Mouse (Mus musculus) midbrain, embryonic 10.5 days (tissue): ENCODE data around the gene Rps5. TPM values are rescaled to one million over a fixed set of nuclear protein-coding genes. Genes with fewer than 3 reads are reported as not detected.
"Not testable (repeated sequence)": the region's sequence is repeated elsewhere in the genome, so short reads cannot be mapped to it uniquely, and the experiment has no call there.

Experiments
- DNase-seq: peaks from one replicate; pipeline ENCODE4 v3.0.0-alpha.2; 2017; ENCODE audit warnings: low spot score
- H3K27ac ChIP-seq: fragments of 300-500 bp; sonication (generic); replicated peaks from 2 replicates; pipeline ENCODE4 v1.5.1; 2016; ENCODE audit warnings: mild to moderate bottlenecking
- H3K27me3 ChIP-seq: fragments of 300-500 bp; sonication (generic); 2 replicates; pipeline ENCODE4 v1.6.1; 2016; ENCODE audit warnings: low read depth, mild to moderate bottlenecking; ENCODE audit not compliant: poor library complexity, severe bottlenecking
- H3K36me3 ChIP-seq: fragments of 300-500 bp; sonication (generic); 2 replicates; pipeline ENCODE4 v1.6.1; 2016; ENCODE audit warnings: mild to moderate bottlenecking, moderate library complexity
- H3K4me1 ChIP-seq: fragments of 300-500 bp; sonication (generic); 2 replicates; pipeline ENCODE4 v1.6.1; 2016
- H3K4me3 ChIP-seq: fragments of 300-500 bp; sonication (generic); 2 replicates; pipeline ENCODE4 v1.5.1; 2016; ENCODE audit warnings: mild to moderate bottlenecking, moderate library complexity
- H3K9me3 ChIP-seq: fragments of 300-500 bp; sonication (generic); replicated peaks from 2 replicates; pipeline ENCODE4 v1.6.1; 2016; ENCODE audit warnings: mild to moderate bottlenecking
- WGBS: fragments of 180-500 bp; shearing (Covaris S2); methylation state at CpG from one replicate; pipeline ENCODE4 v1.1.7; 2016; 5-methylcytosine and 5-hydroxymethylcytosine counted together
- polyA plus RNA-seq: library from polyadenylated mRNA; unstranded; fragments of >200 nt; fragmentation: Nextera tagmentation; extraction: Ambion mirVana; gene quantifications from 2 replicates; pipeline ENCODE4 v1.2.1, GENCODE M21; 2016

Gene Rps5
- polyA plus RNA-seq, 1 experiment from 2014 or later = 1,011 TPM

DNA sequence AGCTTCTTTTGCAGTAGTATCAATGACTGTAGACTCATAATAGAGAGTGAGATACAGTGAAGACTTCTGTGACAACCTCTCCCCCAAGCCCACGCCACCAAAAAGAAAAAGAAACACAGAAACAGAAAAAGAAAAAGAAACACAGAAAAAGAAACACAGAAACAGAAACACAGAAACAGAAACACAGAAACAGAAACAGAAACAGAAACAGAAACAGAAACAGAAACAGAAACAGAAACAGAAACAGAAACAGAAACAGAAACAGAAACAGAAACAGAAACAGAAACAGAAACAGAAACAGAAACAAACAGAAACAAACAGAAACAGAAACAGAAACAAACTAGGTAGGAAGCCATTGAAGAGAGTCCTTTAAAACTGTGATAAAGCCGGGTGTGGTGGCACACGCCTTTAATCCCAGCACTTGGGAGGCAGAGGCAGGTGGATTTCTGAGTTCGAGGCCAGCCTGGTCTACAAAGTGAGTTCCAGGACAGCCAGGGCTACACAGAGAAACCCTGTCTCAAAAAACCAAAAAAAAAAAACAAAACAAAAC lies 15.2 kb downstream of the Rps5 start:
- not testable (repeated sequence) for H3K27ac ChIP-seq, H3K4me3 ChIP-seq, H3K27me3 ChIP-seq, H3K9me3 ChIP-seq, DNase-seq, H3K36me3 ChIP-seq
- WGBS = 82% methylated on average over 4 of the region's 4 CpGs
- peaks cover 12% of the 10 kb centered on the region for H3K4me1 ChIP-seq

DNA sequence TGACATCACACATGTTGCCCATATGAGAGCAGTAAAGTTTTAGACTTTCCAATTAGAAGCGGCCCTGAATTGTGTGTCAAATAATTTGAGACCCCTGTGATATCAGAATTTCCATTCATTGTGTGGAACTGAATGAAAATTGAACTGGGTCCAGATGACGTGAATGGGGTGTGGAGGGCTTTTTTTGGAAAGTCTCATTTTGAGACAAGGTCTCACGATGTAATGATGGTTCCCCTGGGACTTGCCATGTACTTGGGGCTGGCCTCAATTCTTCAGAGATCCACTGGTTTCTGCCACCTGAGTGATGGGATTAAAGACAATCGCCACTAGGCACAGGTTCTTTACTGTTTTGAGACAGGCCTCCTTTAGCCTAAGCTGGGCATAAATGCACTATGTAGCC lies 18.5 kb downstream of the Rps5 start:
- WGBS = 90% methylated on average over 4 of the region's 4 CpGs
- Histone ChIP-seq H3K4me3 (no peak overlapping the region), H3K4me1 (no peaks in the 10 kb centered on the region), H3K36me3 (no peaks in the 10 kb centered on the region), H3K27ac (no peak overlapping the region), H3K27me3 (no peaks in the 10 kb centered on the region), H3K9me3 (no peaks in the 10 kb centered on the region)
- no peak for DNase-seq

DNA sequence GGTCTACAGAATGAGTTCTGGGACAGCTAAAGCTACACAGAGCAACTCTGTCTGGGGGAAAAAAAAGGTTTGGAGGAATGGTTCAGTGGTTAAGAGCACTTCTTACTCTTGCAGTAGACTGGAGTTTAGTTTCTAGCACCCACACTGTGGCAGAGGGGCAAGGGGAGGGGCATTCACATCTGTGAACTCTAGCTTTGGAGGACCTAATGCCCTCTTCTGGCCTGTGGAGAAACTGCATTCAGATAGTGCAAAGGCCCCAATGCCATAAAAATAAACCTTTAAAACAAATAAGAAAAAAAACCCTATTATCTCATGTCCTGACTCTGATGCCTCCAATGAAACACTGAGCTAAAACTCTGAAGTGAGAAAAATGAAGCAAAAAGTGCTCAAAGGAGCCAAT lies 21.4 kb downstream of the Rps5 start:
- H3K4me1 ChIP-seq = no peaks in the 10 kb centered on the region
- H3K27ac ChIP-seq = no peak overlapping the region
- H3K36me3 ChIP-seq = no peaks in the 10 kb centered on the region
- H3K4me3 ChIP-seq = no peak overlapping the region
- no peaks in the 10 kb centered on the region for H3K9me3 ChIP-seq
- DNase-seq = no peak
- no peaks in the 10 kb centered on the region for H3K27me3 ChIP-seq

DNA sequence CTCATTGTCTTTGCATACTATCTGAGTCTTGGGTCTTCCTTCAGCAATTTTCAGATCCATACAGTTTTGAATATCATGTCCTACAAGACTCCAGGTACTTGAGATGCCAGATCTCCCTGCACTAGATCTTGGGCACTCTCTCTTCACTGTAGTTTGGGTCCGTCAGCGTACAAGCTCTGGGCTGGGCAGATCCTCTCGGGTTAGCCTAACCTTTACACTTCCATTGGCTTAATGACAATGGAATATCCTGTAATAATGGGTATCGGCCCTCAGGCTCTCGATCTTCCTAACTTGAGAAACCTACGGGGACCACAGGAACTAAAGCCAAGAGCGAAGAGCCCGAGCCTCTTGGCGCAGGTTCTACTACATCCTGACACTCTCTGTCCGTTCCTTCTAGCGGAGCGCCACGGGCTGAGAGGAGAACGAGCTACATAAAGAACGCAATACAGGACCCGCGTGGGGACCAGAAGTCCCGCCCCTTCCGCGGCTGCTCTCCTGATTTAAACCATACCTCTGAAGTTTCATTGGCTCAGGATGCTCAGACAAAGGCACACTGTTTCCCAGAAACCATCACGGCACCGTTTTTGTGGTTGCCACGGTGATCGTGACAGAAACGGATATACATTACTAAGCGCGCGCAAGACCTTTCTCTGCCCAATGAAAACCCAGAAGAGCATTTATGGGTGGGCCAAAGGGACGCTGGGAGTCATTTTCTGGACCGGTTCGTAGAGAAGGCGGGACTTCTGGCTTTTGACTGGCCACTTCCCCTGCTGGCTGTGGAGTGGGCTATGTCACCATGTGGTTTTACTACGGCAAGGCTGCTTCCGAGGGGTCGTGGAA lies 27.2 kb downstream of the Rps5 start:
- Histone ChIP-seq H3K4me1 (peaks cover 17% of the 10 kb centered on the region), H3K4me3 (peak overlapping the region; percentile 59), H3K27me3 (no peaks in the 10 kb centered on the region), H3K36me3 (no peaks in the 10 kb centered on the region), H3K27ac (peak overlapping the region; percentile 94), H3K9me3 (no peaks in the 10 kb centered on the region)
- 11% methylated on average over 35 of the region's 35 CpGs for WGBS
- DNase-seq = peak; percentile 95

DNA sequence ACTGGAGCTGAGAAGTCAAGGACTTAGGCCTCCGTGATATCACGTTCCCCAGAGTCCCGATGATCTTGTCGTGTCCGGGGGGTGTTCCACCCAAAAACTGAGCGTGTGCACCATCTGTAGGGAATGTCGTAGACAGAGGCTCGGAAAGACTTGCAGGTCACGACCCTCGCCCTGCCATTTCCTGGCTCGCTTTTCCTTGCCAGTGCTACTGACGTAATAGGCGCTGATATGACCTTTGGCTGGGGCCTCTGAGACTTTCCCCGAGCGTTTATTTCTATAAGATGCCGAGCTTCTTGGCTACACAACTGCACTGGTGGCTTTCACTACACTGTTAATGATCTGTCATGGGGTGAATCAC lies 27.8 kb downstream of the Rps5 start:
- Histone ChIP-seq H3K4me3 (peak overlapping the region; percentile 59), H3K9me3 (no peaks in the 10 kb centered on the region)
- 11% methylated on average over 16 of the region's 16 CpGs for WGBS

DNA sequence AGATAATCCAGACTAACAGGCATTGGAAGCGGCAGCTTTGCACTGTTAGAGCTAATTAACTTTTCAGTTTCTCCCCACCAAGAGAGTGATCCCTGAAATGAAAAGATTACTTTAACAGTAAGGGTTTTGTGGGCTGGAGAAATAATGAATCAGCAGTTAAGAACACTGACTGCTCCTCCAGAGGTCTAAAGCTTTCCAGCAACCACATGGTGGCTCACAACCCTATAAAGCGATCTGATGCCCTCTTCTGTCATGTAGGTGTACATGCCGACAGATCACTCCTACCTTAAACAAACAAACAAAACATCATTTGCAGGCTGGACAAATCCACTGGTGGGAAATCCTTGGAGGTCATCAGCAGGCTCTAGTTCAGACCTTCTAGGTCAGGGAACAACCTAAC lies 32.8 kb downstream of the Rps5 start:
- no peaks in the 10 kb centered on the region for H3K36me3 ChIP-seq
- no peaks in the 10 kb centered on the region for H3K27me3 ChIP-seq
- 62% methylated on average over 3 of the region's 3 CpGs for WGBS
- peaks cover 7% of the 10 kb centered on the region for H3K4me1 ChIP-seq
- no peak overlapping the region for H3K27ac ChIP-seq
- H3K9me3 ChIP-seq = no peaks in the 10 kb centered on the region
- H3K4me3 ChIP-seq = no peak overlapping the region
- DNase-seq = no peak

More for the DNA sequence above, 27.8 kb downstream of the Rps5 start:
- Histone ChIP-seq H3K4me1 (peaks cover 17% of the 10 kb centered on the region), H3K27ac (peak overlapping the region; percentile 94), H3K36me3 (no peaks in the 10 kb centered on the region), H3K27me3 (no peaks in the 10 kb centered on the region)
- DNase-seq = no peak

DNA sequence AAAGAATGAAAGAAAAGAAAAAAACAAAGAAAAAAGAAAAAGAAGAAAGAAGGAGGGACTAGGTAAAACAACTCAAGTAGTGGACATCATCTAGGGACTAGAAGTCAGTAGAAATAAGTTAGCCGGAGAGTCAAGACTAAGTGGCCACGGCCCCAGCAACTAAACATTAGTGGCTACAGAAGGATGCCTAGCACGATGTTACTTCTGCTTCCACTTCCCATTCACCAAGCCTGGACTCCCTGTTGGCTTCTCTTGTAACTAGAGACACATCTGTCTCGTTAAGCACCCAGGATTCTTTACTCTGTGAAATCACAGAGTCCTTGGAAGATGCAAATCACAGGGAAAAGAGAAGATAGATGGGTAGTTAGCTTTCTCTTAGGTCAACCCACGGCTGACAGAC lies 35.4 kb downstream of the Rps5 start:
- 79% methylated on average over 5 of the region's 5 CpGs for WGBS
- 0 out of 2 replicates have a peak, but pooled peaks cover 5% of the 10 kb centered on the region for H3K4me1 ChIP-seq
- no peaks in the 10 kb centered on the region for H3K27me3 ChIP-seq
- DNase-seq = no peak
- H3K27ac ChIP-seq = no peak overlapping the region
- H3K4me3 ChIP-seq = no peak overlapping the region
- H3K9me3 ChIP-seq = no peaks in the 10 kb centered on the region
- H3K36me3 ChIP-seq = no peaks in the 10 kb centered on the region

DNA sequence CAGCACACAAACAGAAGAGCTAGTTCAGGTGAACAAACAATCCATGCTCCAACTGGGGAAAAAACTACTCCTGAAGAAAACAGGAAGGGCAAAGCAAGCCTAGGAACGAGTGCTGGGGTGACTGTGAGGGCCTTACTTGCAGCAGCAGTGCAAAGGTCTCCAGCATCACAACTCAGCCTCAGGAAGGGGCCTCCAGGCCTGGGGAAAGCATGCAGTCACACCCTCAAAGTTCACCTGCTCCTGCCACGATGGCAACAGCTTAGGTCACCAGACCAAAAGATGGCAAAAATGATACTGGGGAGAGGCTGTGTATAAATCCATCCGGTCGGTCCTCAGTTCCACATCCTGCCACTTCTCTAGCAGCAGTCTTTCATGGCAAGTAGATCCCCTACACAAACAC lies 36.9 kb downstream of the Rps5 start:
- no peaks in the 10 kb centered on the region for H3K27me3 ChIP-seq
- WGBS = 80% methylated on average over 4 of the region's 4 CpGs
- 0 out of 2 replicates have a peak, but pooled peaks cover 5% of the 10 kb centered on the region for H3K4me1 ChIP-seq
- DNase-seq = no peak
- no peaks in the 10 kb centered on the region for H3K36me3 ChIP-seq
- no peak overlapping the region for H3K27ac ChIP-seq
- no peaks in the 10 kb centered on the region for H3K9me3 ChIP-seq
- no peak overlapping the region for H3K4me3 ChIP-seq

DNA sequence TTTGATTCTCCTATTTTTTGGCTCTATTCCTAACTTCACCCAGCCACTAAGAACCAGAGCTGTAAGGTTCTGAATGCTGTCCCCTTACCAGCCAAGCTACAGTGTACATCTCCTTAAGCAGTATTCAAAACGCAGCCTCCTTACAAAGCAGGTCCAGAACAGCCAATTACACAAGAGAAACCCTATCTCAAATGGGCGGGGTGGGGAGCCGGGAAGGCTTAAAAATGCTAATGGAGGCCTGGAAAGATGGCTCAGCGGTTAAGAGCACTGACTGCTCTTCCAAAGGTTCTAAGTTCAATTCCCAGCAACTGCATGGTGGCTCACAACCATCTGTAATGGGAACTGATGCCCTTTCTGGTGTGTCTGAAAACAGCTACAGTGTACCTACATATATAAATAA lies 37.6 kb downstream of the Rps5 start:
- DNase-seq = no peak
- Histone ChIP-seq H3K4me3 (no peak overlapping the region), H3K9me3 (no peaks in the 10 kb centered on the region), H3K27me3 (no peaks in the 10 kb centered on the region), H3K36me3 (no peaks in the 10 kb centered on the region), H3K27ac (no peak overlapping the region), H3K4me1 (peaks cover 5% of the 10 kb centered on the region; the same call in 1 of the 2 replicates)
- 14% methylated on average over 4 of the region's 4 CpGs for WGBS

DNA sequence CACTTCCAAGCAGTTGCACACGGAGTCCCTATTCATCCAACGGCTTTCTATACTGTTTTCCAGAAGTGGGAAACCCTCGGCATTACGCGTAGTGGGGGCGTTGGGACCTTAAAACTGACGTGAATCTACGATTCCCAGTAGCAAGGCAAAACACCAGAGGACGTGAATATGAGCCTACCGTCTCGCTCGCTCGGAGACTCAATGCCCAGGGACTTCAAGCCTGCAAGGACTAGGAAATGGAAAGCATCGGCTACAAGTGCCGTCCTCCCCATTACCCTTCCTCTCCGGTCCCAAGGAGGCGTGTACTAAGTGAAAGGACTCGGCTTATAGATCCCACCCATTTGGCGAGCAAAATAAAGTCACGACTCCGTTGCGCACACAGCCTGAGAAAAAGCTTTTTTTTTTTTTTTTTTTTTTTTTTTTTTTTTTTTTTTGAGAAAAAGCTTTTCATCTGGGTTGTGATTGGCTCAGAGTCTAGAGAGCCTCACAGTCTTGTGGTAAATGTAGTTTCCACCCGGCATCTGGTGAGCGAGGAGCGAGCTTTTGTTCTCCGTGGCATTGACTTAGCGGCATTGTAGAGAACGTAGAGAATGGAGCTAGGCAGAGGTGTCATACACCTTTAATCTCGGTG lies 39.5 kb downstream of the Rps5 start:
- Histone ChIP-seq H3K27me3 (no peaks in the 10 kb centered on the region), H3K36me3 (no peaks in the 10 kb centered on the region), H3K9me3 (no peaks in the 10 kb centered on the region), H3K4me1 (peaks cover 18% of the 10 kb centered on the region), H3K27ac (peak overlapping the region; percentile 70), H3K4me3 (peak overlapping the region; percentile 49)
- WGBS = 2% methylated on average over 29 of the region's 29 CpGs
- peak; percentile 70 for DNase-seq

DNA sequence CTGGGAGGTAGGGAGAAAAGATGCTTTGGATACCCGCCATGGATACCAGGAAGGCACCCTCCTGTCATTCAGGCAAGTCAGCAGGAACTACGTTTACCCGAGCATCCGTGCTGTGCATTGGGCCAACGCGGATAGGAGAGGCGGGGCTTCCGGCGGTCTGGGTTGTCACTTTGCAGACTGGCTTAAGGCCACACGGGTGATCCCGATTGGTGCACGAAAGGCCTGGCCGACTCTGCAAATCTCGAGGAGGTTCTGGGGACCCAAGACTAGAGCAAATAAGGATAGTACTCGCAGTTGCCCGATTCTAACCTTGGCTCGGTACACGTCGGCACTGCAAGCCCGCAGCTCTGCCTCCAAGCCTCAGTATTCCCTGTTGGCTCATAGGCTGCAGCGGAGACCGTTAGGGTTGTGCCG lies 43.6 kb downstream of the Rps5 start, which contains the start of gene Zfp324:
TSS of gene Zfp324 (plus strand) at position 161 of the 414 bp plus-strand sequence.
- under 1% methylated on average over 23 of the region's 23 CpGs for WGBS
- Histone ChIP-seq H3K4me3 (peak within 1 kb of the TSS; percentile 96), H3K4me1 (peaks cover 28% of the 10 kb centered on the region), H3K9me3 (no peaks in the 10 kb centered on the region), H3K27me3 (no peaks in the 10 kb centered on the region), H3K36me3 (peaks cover 23% of the 10 kb centered on the region), H3K27ac (peak within 1 kb of the TSS; percentile 92)
- peak; percentile 90 for DNase-seq

DNA sequence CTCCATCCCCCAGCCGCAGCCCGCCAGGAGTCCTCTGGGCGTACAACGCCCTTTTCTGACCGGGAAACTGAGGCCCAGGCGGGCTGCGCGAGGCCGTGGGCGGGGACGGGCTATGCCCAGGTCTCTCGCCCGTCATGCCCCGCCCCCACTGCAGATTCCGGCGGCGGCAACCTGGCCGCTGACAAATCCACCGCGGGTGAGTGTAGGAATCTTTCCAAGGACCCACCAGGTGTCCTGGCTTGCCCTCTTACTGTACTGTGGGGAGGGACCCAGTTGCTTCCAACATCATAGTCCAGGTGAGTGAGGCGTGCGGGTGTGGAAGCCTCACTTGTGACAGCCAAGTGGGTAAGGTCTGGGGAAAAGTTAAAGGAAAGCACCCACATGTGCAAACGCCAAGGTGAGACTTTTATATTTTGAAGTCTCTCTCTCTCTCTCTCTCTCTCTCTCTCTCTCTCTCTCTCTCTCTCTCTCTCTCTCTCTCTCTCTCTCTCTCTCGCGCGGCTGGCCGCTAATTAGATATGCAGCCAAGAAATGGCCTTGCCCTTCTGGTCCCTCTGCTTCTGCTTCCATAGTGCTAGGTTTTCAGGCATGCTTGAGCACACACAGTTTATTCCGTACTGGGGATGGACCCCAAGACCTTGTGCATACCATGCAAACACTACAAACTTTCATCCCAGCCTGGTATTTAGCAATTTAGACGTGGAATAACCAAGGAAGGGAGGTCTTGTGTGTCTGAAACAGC lies 44.2 kb downstream of the Rps5 start:
- peak overlapping the region; percentile 92 for H3K27ac ChIP-seq
- peak; percentile 55 for DNase-seq

More for the DNA sequence above, 44.2 kb downstream of the Rps5 start:
- WGBS = under 1% methylated on average over 28 of the region's 29 CpGs
- peaks cover 24% of the 10 kb centered on the region for H3K4me1 ChIP-seq
- peaks cover 29% of the 10 kb centered on the region for H3K36me3 ChIP-seq
- H3K27me3 ChIP-seq = no peaks in the 10 kb centered on the region
- H3K9me3 ChIP-seq = no peaks in the 10 kb centered on the region
- peak overlapping the region; percentile 96 for H3K4me3 ChIP-seq
